Comparison of ENCODE assay signal across 28 mouse cellular contexts in genomic region chr4:118415779-118416178, GRCm38 (mm10). TPM values are rescaled to one million over a fixed set of nuclear protein-coding genes. Genes with fewer than 3 reads are reported as not detected.
DNase-seq lines count a peak whose midpoint lies in the region; ATAC-seq and TF ChIP-seq lines count a peak whose summit lies in the region.
"Had no signal": no experiment of that assay in that cellular context is flagged by ENCODE, and none has a peak within 500 bp of the region (broad histone marks: within the 10 kb centered on the region; RNA-seq: fewer than 3 reads in every experiment).

No protein-coding gene starts in this region.

- H3K4me2 ChIP-seq in heart, postnatal 0 days (ENCODE audit: low read depth, low read length) = no peak overlapping the region
- no peak overlapping the region for H3K4me2 ChIP-seq in stomach, postnatal 0 days (replicated peaks; ENCODE audit: low read depth)
- H3K4me2 ChIP-seq: heart, embryonic 13.5 days; hindbrain, embryonic 15.5 days; limb, embryonic 12.5 days; liver, embryonic 11.5 days; lung, embryonic 15.5 days; midbrain, embryonic 15.5 days; neural tube, embryonic 13.5 days had no signal

- no peak for DNase-seq in heart, postnatal 0 days (ENCODE audit: low spot score)
- no peak for DNase-seq in heart, postnatal 36 days
- no peak for DNase-seq in left cerebral cortex, adult 2 months (ENCODE audit: extremely low spot score in 1 of 2, low spot score in 2 of 2)
- no peak for DNase-seq in left cerebral cortex, adult 9 months (ENCODE audit: low spot score in 2 of 2)
- DNase-seq in NIH3T3 (ENCODE audit: low read depth) = peak; percentile 32
- DNase-seq in stomach, postnatal 0 days (ENCODE audit: low spot score) = no peak
- no peak for DNase-seq in cerebellum, postnatal 10 days
- DNase-seq: adrenal gland, adult 8-10 months; cerebellum, adult 18-20 months; cerebellum, postnatal 25 days; gastrocnemius, postnatal 14 days; heart, adult 18-20 months; heart, postnatal 4 days; kidney, postnatal 4 days; lung, postnatal 4 days; retina, postnatal 1 day; thymus, postnatal 25 days had no signal

- no peak for TF ChIP-seq EP300 in heart, postnatal 0 days (IDR thresholded peaks at IDR 0.05; ENCODE audit: low read depth)
- TF ChIP-seq EP300 in stomach, postnatal 0 days (optimal IDR thresholded peaks at IDR 0.05) = no peak

- 0 out of 2 replicates have a peak, but pooled peaks have one; percentile 14 for TF ChIP-seq CTCF in heart, postnatal 0 days (IDR thresholded peaks at IDR 0.05; ENCODE audit: low read depth)
- TF ChIP-seq CTCF in left cerebral cortex, adult 2 months (IDR thresholded peaks at IDR 0.05) = peak; percentile 32
- peak; percentile 28; the same call in 1 of the 2 replicates for TF ChIP-seq CTCF in stomach, postnatal 0 days (IDR thresholded peaks at IDR 0.05; ENCODE audit: low read depth)

- no peak overlapping the region for H3K9ac ChIP-seq in heart, postnatal 0 days (replicated peaks; ENCODE audit: low read depth, low read length)
- H3K9ac ChIP-seq in stomach, postnatal 0 days (ENCODE audit: low read length) = no peak overlapping the region
- H3K9ac ChIP-seq: heart, embryonic 13.5 days; hindbrain, embryonic 15.5 days; limb, embryonic 12.5 days; lung, embryonic 15.5 days; midbrain, embryonic 15.5 days; neural tube, embryonic 13.5 days had no signal

- peaks cover 93% of the 10 kb centered on the region for H3K36me3 ChIP-seq in heart, postnatal 0 days (replicated peaks; ENCODE audit: control insufficient read depth, insufficient read depth, low read length)
- peaks cover 25% of the 10 kb centered on the region for H3K36me3 ChIP-seq in stomach, postnatal 0 days (ENCODE audit: control insufficient read depth, insufficient read depth, low read length)

- no peaks in the 10 kb centered on the region for H3K9me3 ChIP-seq in heart, postnatal 0 days (replicated peaks; ENCODE audit: control insufficient read depth, low read length)
- no peaks in the 10 kb centered on the region for H3K9me3 ChIP-seq in stomach, postnatal 0 days (ENCODE audit: control insufficient read depth, low read length)
- H3K9me3 ChIP-seq: heart, embryonic 13.5 days; hindbrain, embryonic 15.5 days; limb, embryonic 12.5 days; lung, embryonic 15.5 days; midbrain, embryonic 15.5 days; neural tube, embryonic 13.5 days had no signal

- WGBS in heart, postnatal 0 days = 55% methylated on average over 2 of the region's 2 CpGs
- 72% methylated on average over 2 of the region's 2 CpGs for WGBS in stomach, postnatal 0 days

- H3K27me3 ChIP-seq in heart, postnatal 0 days (ENCODE audit: control insufficient read depth, insufficient read depth, low read length) = no peaks in the 10 kb centered on the region
- H3K27me3 ChIP-seq in stomach, postnatal 0 days (ENCODE audit: control insufficient read depth, insufficient read depth, low read length) = no peaks in the 10 kb centered on the region
- H3K27me3 ChIP-seq: heart, embryonic 13.5 days; hindbrain, embryonic 15.5 days; limb, embryonic 12.5 days; lung, embryonic 15.5 days; midbrain, embryonic 15.5 days; neural tube, embryonic 13.5 days had no signal

- H3K4me3 ChIP-seq in heart, postnatal 0 days (ENCODE audit: low read depth, low read length) = no peak overlapping the region
- no peak overlapping the region for H3K4me3 ChIP-seq in left cerebral cortex, adult 2 months
- no peak overlapping the region for H3K4me3 ChIP-seq in stomach, postnatal 0 days (ENCODE audit: low read depth, low read length)
- H3K4me3 ChIP-seq: heart, embryonic 13.5 days; hindbrain, embryonic 15.5 days; limb, embryonic 12.5 days; lung, embryonic 15.5 days; midbrain, embryonic 15.5 days; myocyte; neural tube, embryonic 13.5 days had no signal

- no peaks in the 10 kb centered on the region for H3K4me1 ChIP-seq in heart, postnatal 0 days (ENCODE audit: control insufficient read depth, insufficient read depth)
- no peaks in the 10 kb centered on the region for H3K4me1 ChIP-seq in stomach, postnatal 0 days (replicated peaks; ENCODE audit: control insufficient read depth, insufficient read depth)
- H3K4me1 ChIP-seq: heart, embryonic 13.5 days; hindbrain, embryonic 15.5 days; limb, embryonic 12.5 days; midbrain, embryonic 15.5 days had no signal

- no peak overlapping the region for H3K27ac ChIP-seq in heart, postnatal 0 days (ENCODE audit: low read depth)
- peak overlapping the region; percentile 65 for H3K27ac ChIP-seq in left cerebral cortex, adult 2 months
- no peak overlapping the region for H3K27ac ChIP-seq in stomach, postnatal 0 days (replicated peaks)
- H3K27ac ChIP-seq: heart, embryonic 13.5 days; hindbrain, embryonic 15.5 days; limb, embryonic 12.5 days; lung, embryonic 15.5 days; midbrain, embryonic 15.5 days had no signal

- intact Hi-C loops in heart, postnatal 36 days (cut with DNase I) = no loop called here
- intact Hi-C loops in left cerebral cortex, adult 2 months (cut with DNase I) = no loop called here

- ATAC-seq in heart, postnatal 0 days (ENCODE audit: insufficient read depth, low read depth) = no peak
- ATAC-seq in stomach, postnatal 0 days (ENCODE audit: low FRiP score, low TSS enrichment) = peak; percentile 31; the same call in 1 of the 2 replicates
- ATAC-seq: CD4-positive, CD25-positive, alpha-beta regulatory T cell, adult 4 months; forebrain, embryonic 14.5 days; intestine, embryonic 16.5 days; midbrain, embryonic 15.5 days had no signal

RNA-seq across cellular contexts. Expression of gene Med8, which starts 6.6 kb away (rescaled TPM):
- total RNA-seq in heart, postnatal 0 days (2014; rRNA removed; ENCODE audit: low replicate concordance) = 17.3 and 40.2 TPM in 2 replicates
- 56.2 and 58.8 TPM in 2 replicates for polyA plus RNA-seq in heart, postnatal 0 days (2015; fragmentation: Nextera tagmentation; extraction: Ambion mirVana)
- total RNA-seq in heart, postnatal 36 days (2021) = 10 to 100 TPM; 36.7 to 44.2 TPM
- 10 to 100 TPM; 54.2 to 63.5 TPM for total RNA-seq in left cerebral cortex, adult 2 months (2021)
- polyA plus RNA-seq in stomach, postnatal 0 days (2015; fragmentation: Nextera tagmentation; extraction: Ambion mirVana) = 86.7 and 87.3 TPM in 2 replicates

RNA-seq across cellular contexts. Expression of gene Szt2, which starts 6.7 kb away (rescaled TPM):
- total RNA-seq in heart, postnatal 0 days (2014; rRNA removed; ENCODE audit: low replicate concordance) = 15.4 and 23.5 TPM in 2 replicates
- 2.0 and 2.3 TPM in 2 replicates for polyA plus RNA-seq in heart, postnatal 0 days (2015; fragmentation: Nextera tagmentation; extraction: Ambion mirVana)
- total RNA-seq in heart, postnatal 36 days (2021) = 10 to 100 TPM; 11.2 to 12.9 TPM
- 10 to 100 TPM; 40.3 to 43.4 TPM for total RNA-seq in left cerebral cortex, adult 2 months (2021)
- polyA plus RNA-seq in stomach, postnatal 0 days (2015; fragmentation: Nextera tagmentation; extraction: Ambion mirVana) = 2.1 and 2.4 TPM in 2 replicates

RNA-seq across cellular contexts. Expression of gene Elovl1, which starts 12.1 kb away (rescaled TPM):
- total RNA-seq in heart, postnatal 0 days (2014; rRNA removed; ENCODE audit: low replicate concordance) = 44.4 and 74.3 TPM in 2 replicates
- polyA plus RNA-seq in heart, postnatal 0 days (2015; fragmentation: Nextera tagmentation; extraction: Ambion mirVana) = 49.8 and 49.9 TPM in 2 replicates
- total RNA-seq in heart, postnatal 36 days (2021) = 10 to 100 TPM; 18.4 to 22.0 TPM
- total RNA-seq in left cerebral cortex, adult 2 months (2021) = 10 to 100 TPM; 18.6 to 25.3 TPM
- 366 and 374 TPM in 2 replicates for polyA plus RNA-seq in stomach, postnatal 0 days (2015; fragmentation: Nextera tagmentation; extraction: Ambion mirVana)

RNA-seq across cellular contexts. Expression of gene Cdc20, which starts 21.4 kb away (rescaled TPM):
- total RNA-seq in heart, postnatal 0 days (2014; rRNA removed; ENCODE audit: low replicate concordance) = 78.4 and 155 TPM in 2 replicates
- polyA plus RNA-seq in heart, postnatal 0 days (2015; fragmentation: Nextera tagmentation; extraction: Ambion mirVana) = 57.5 and 57.8 TPM in 2 replicates
- total RNA-seq in heart, postnatal 36 days (2021) = 1 to 10 TPM; 1.8 to 2.4 TPM
- total RNA-seq in left cerebral cortex, adult 2 months (2021) = 1 to 10 TPM in 1 of 2 experiments, under 1 TPM in 1; 0.81 to 1.8 TPM
- polyA plus RNA-seq in stomach, postnatal 0 days (2015; fragmentation: Nextera tagmentation; extraction: Ambion mirVana) = 50.0 and 67.3 TPM in 2 replicates

RNA-seq across cellular contexts. Expression of gene Mpl, which starts 41.5 kb away (rescaled TPM):
- 1.5 and 2.2 TPM in 2 replicates for total RNA-seq in heart, postnatal 0 days (2014; rRNA removed; ENCODE audit: low replicate concordance)
- 0.41 and 0.51 TPM in 2 replicates for polyA plus RNA-seq in heart, postnatal 0 days (2015; fragmentation: Nextera tagmentation; extraction: Ambion mirVana)
- under 1 TPM; 0.16 to 0.17 TPM for total RNA-seq in heart, postnatal 36 days (2021)
- total RNA-seq in left cerebral cortex, adult 2 months (2021) = 1 to 10 TPM in 1 of 2 experiments, under 1 TPM in 1; 0.79 to 1.4 TPM
- 0.05 and 0.06 TPM in 2 replicates for polyA plus RNA-seq in stomach, postnatal 0 days (2015; fragmentation: Nextera tagmentation; extraction: Ambion mirVana)
- total RNA-seq: gastrocnemius, postnatal 14 days had no signal
- polyA plus RNA-seq: CD4-positive, CD25-positive, alpha-beta regulatory T cell, adult 4 months; myocyte had no signal
